Mouse (Mus musculus): ENCODE measurements around the gene Lpp.

DNA sequence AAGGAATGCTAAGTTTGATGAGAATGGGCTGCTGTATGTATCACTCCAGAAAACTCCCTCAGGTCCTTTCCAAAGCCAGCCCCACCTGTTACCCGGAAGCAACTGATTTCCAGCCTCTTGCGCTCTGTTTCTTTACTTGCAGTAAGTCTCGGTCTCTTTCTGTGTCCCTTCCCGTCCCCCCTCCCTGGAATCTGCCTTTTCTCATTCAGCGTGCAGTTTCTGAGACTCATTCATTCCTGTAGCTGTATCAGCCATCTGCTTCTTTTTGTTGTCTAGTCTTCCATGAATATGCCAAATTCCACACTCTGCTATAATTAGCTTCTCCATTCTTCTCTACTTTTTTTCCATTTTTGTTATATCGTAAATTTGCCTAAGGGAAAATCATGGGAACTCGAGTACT is 561.7 kb downstream of the Lpp start:
- TF ChIP-seq CTCF (IDR thresholded peaks at IDR 0.05; ENCODE audit: low read depth, low read length) = no peak
- no peak for TF ChIP-seq GATA1 (IDR thresholded peaks at IDR 0.05; ENCODE audit: borderline replicate concordance, low read length)
- TF ChIP-seq POLR2AphosphoS5 (IDR thresholded peaks at IDR 0.05; ENCODE audit: insufficient replicate concordance, low read depth, low read length) = no peak
